Mouse (Mus musculus) lung, adult 2 months (tissue): ENCODE results near the gene Nr4a3.

Experiments
- CTCF ChIP-seq: fragments of 200-500 bp; IDR thresholded peaks from 2 replicates; pipeline ENCODE4 v1.5.1; 2011; ENCODE audit warnings: mild to moderate bottlenecking, low read length, control low read depth; ENCODE audit not compliant: insufficient read depth
- POLR2A ChIP-seq: fragments of 200-500 bp; IDR thresholded peaks from 2 replicates; pipeline ENCODE4 v1.6.1; 2011; ENCODE audit warnings: low read depth, mild to moderate bottlenecking, control low read depth, low read length, borderline replicate concordance; ENCODE audit errors: extremely low read depth

DNA sequence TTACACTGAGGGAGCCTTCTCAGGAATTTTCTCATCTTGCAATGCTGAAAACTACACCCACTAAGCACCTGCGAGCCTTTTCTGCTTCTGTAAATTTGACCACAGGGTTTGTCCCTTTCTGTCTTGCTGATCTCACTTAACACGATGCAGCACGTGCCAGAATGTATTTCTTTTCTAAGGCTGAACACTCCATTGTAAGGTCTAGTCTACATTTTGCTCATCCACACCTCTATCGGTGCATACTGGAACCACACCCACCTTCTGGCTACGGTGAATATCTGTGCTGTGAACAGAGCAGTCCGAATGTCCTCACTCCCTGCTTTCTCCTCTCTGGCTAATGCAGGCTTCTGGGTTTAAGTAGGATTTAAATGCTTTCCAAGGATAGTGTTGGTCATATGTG lies 42.5 kb downstream of the Nr4a3 start:
- TF ChIP-seq CTCF (no peak), POLR2A (no peak)
